Mouse (Mus musculus) macrophage (primary cell): ENCODE measurements around the gene Bmpr1b. TPM values are rescaled to one million over a fixed set of nuclear protein-coding genes. Genes with fewer than 3 reads are reported as not detected.

Experiments
- H3K27ac ChIP-seq: fragments of 350-480 bp; formaldehyde crosslinking; 2 replicates; pipeline ENCODE4 v1.9.0; 2021
- H3K36me3 ChIP-seq: fragments of 350-480 bp; formaldehyde crosslinking; 2 replicates; pipeline ENCODE4 v1.9.0; 2021; ENCODE audit errors: inconsistent target
- H3K4me3 ChIP-seq: fragments of 350-480 bp; formaldehyde crosslinking; 2 replicates; pipeline ENCODE4 v1.9.0; 2021; ENCODE audit errors: inconsistent target
- H3K79me2 ChIP-seq: fragments of 350-480 bp; formaldehyde crosslinking; 2 replicates; pipeline ENCODE4 v1.9.0; 2021; ENCODE audit errors: inconsistent target
- WGBS: methylation state at CpG from one replicate; pipeline ENCODE4 v1.1.7; 2026; ENCODE audit warnings: inconsistent platforms; ENCODE audit not compliant: missing documents; 5-methylcytosine and 5-hydroxymethylcytosine counted together
- polyA plus RNA-seq: library from polyadenylated mRNA; stranded (reverse); fragments of 250-400 nt; gene quantifications from 3 replicates; pipeline ENCODE4 v1.2.4, GENCODE M21; 2018; ENCODE audit warnings: inconsistent platforms

Gene Bmpr1b
- polyA plus RNA-seq, 1 experiment from 2014 or later: not detected

GRCm38 (mm10) chr3:142085938-142086337 lies 83.3 kb downstream of the Bmpr1b start:
- Histone ChIP-seq H3K36me3 (no peaks in the 10 kb centered on the region), H3K27ac (no peak overlapping the region), H3K79me2 (no peaks in the 10 kb centered on the region), H3K4me3 (no peak overlapping the region)
- 89% methylated on average over 3 of the region's 3 CpGs for WGBS

- WGBS: 63% methylated on average over 1 of the region's 1 CpGs
These were observed 85.1 kb downstream of the Bmpr1b start for GRCm38 (mm10) chr3:142084091-142084490.

GRCm38 (mm10) chr3:142077723-142078302 lies 91.4 kb downstream of the Bmpr1b start:
- Histone ChIP-seq H3K79me2 (no peaks in the 10 kb centered on the region), H3K4me3 (no peak overlapping the region), H3K27ac (no peak overlapping the region), H3K36me3 (no peaks in the 10 kb centered on the region)
- WGBS: 83% methylated on average over 3 of the region's 3 CpGs

More at GRCm38 (mm10) chr3:142084091-142084490, 85.1 kb downstream of the Bmpr1b start:
- no peaks in the 10 kb centered on the region for H3K36me3 ChIP-seq
- no peaks in the 10 kb centered on the region for H3K79me2 ChIP-seq
- no peak overlapping the region for H3K4me3 ChIP-seq
- no peak overlapping the region for H3K27ac ChIP-seq

- WGBS: 84% methylated on average over 5 of the region's 5 CpGs
- Histone ChIP-seq H3K27ac (no peak overlapping the region), H3K4me3 (no peak overlapping the region), H3K36me3 (no peaks in the 10 kb centered on the region), H3K79me2 (no peaks in the 10 kb centered on the region)
These were observed 97.6 kb downstream of the Bmpr1b start for GRCm38 (mm10) chr3:142071601-142072000.

GRCm38 (mm10) chr3:142066792-142067346 lies 102.4 kb downstream of the Bmpr1b start:
- H3K4me3 ChIP-seq: no peak overlapping the region
- no peaks in the 10 kb centered on the region for H3K79me2 ChIP-seq
- 92% methylated on average over 1 of the region's 1 CpGs for WGBS
- H3K27ac ChIP-seq: no peak overlapping the region
- no peaks in the 10 kb centered on the region for H3K36me3 ChIP-seq

GRCm38 (mm10) chr3:142065111-142065510 lies 104.1 kb downstream of the Bmpr1b start:
- WGBS: 76% methylated on average over 5 of the region's 5 CpGs
- no peak overlapping the region for H3K27ac ChIP-seq
- no peaks in the 10 kb centered on the region for H3K79me2 ChIP-seq
- no peak overlapping the region for H3K4me3 ChIP-seq
- no peaks in the 10 kb centered on the region for H3K36me3 ChIP-seq

- no peak overlapping the region for H3K27ac ChIP-seq
- H3K4me3 ChIP-seq: no peak overlapping the region
- H3K79me2 ChIP-seq: no peaks in the 10 kb centered on the region
- H3K36me3 ChIP-seq: no peaks in the 10 kb centered on the region
- 72% methylated on average over 11 of the region's 12 CpGs for WGBS
These were observed 105.5 kb downstream of the Bmpr1b start for GRCm38 (mm10) chr3:142063536-142064226.

GRCm38 (mm10) chr3:142061267-142061666 lies 108.0 kb downstream of the Bmpr1b start:
- Histone ChIP-seq H3K79me2 (no peaks in the 10 kb centered on the region), H3K27ac (no peak overlapping the region), H3K4me3 (no peak overlapping the region), H3K36me3 (no peaks in the 10 kb centered on the region)
- WGBS: 97% methylated on average over 5 of the region's 5 CpGs

GRCm38 (mm10) chr3:142059890-142060289 lies 109.3 kb downstream of the Bmpr1b start:
- 100% methylated on average over 3 of the region's 3 CpGs for WGBS
- Histone ChIP-seq H3K79me2 (no peaks in the 10 kb centered on the region), H3K4me3 (no peak overlapping the region), H3K36me3 (no peaks in the 10 kb centered on the region), H3K27ac (no peak overlapping the region)

GRCm38 (mm10) chr3:142050681-142051080 lies 118.5 kb downstream of the Bmpr1b start:
- H3K4me3 ChIP-seq: no peak overlapping the region
- H3K36me3 ChIP-seq: no peaks in the 10 kb centered on the region
- H3K27ac ChIP-seq: no peak overlapping the region
- no peaks in the 10 kb centered on the region for H3K79me2 ChIP-seq
- WGBS: 91% methylated on average over 2 of the region's 2 CpGs

- Histone ChIP-seq H3K36me3 (no peaks in the 10 kb centered on the region), H3K27ac (no peak overlapping the region), H3K4me3 (no peak overlapping the region), H3K79me2 (no peaks in the 10 kb centered on the region)
- WGBS: 94% methylated on average over 2 of the region's 3 CpGs
These were observed 119.6 kb downstream of the Bmpr1b start for GRCm38 (mm10) chr3:142049610-142050009.

GRCm38 (mm10) chr3:142049093-142049492 lies 120.1 kb downstream of the Bmpr1b start:
- 79% methylated on average over 5 of the region's 5 CpGs for WGBS
- no peaks in the 10 kb centered on the region for H3K36me3 ChIP-seq
- H3K4me3 ChIP-seq: no peak overlapping the region
- no peak overlapping the region for H3K27ac ChIP-seq
- no peaks in the 10 kb centered on the region for H3K79me2 ChIP-seq

GRCm38 (mm10) chr3:142048493-142048892 lies 120.7 kb downstream of the Bmpr1b start:
- Histone ChIP-seq H3K27ac (no peak overlapping the region), H3K79me2 (no peaks in the 10 kb centered on the region), H3K36me3 (no peaks in the 10 kb centered on the region), H3K4me3 (no peak overlapping the region)
- WGBS: 86% methylated on average over 6 of the region's 6 CpGs

GRCm38 (mm10) chr3:142043463-142043862 lies 125.8 kb downstream of the Bmpr1b start:
- no peak overlapping the region for H3K4me3 ChIP-seq
- H3K79me2 ChIP-seq: no peaks in the 10 kb centered on the region
- no peaks in the 10 kb centered on the region for H3K36me3 ChIP-seq
- no peak overlapping the region for H3K27ac ChIP-seq
- 50% methylated on average over 2 of the region's 2 CpGs for WGBS

GRCm38 (mm10) chr3:142043006-142043405 lies 126.2 kb downstream of the Bmpr1b start:
- Histone ChIP-seq H3K27ac (no peak overlapping the region), H3K4me3 (no peak overlapping the region), H3K36me3 (no peaks in the 10 kb centered on the region), H3K79me2 (no peaks in the 10 kb centered on the region)
- 97% methylated on average over 5 of the region's 5 CpGs for WGBS
